Mouse (Mus musculus) ES-E14 (cell line): ENCODE results near the gene Gm815.

Source experiments
- HCFC1 ChIP-seq: IDR thresholded peaks from 2 replicates; pipeline ENCODE4 v1.6.1; 2012; ENCODE audit warnings: low read length, inconsistent platforms, borderline replicate concordance; ENCODE audit not compliant: insufficient read depth
- MAFK ChIP-seq: IDR thresholded peaks from 2 replicates; pipeline ENCODE4 v1.6.1; 2014; ENCODE audit warnings: mild to moderate bottlenecking, low read depth, low read length, inconsistent platforms; ENCODE audit not compliant: insufficient read depth
- ZC3H11A ChIP-seq: IDR thresholded peaks from 2 replicates; pipeline ENCODE4 v1.6.1; 2012; ENCODE audit warnings: low read depth, mild to moderate bottlenecking, inconsistent platforms, low read length, borderline replicate concordance
- ZNF384 ChIP-seq: IDR thresholded peaks from 2 replicates; pipeline ENCODE4 v1.6.1; 2012; ENCODE audit warnings: low read depth, low read length, inconsistent platforms

DNA sequence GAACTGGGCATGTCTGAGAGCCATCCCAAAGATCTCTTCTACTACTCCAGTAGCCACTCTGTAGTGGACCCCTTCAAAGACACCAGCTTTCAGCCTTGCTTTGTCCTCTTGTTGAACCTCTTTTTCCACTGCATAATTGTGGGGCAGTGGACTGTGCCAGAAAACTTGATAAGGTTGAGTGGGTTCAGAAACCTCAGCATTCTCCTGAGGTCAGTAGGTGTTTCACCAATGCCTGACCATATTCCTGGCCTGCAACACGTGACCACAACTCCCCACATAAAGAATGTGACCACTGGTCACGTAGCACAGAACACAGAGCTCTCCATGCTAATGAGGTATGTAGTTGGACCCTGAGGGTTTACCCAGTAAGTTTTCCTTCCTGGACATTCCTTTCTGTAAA lies 48.5 kb downstream of the Gm815 start:
- no peak for TF ChIP-seq HCFC1
- no peak for TF ChIP-seq MAFK
- no peak for TF ChIP-seq ZC3H11A
- no peak for TF ChIP-seq ZNF384
